Mouse (Mus musculus) left cerebral cortex, adult 2 months (tissue): Measurements from ENCODE around the gene C1qtnf12. TPM values are rescaled to one million over a fixed set of nuclear protein-coding genes. Genes with fewer than 3 reads are reported as not detected.

Experiments used
- DNase-seq, 2 experiments: peaks; one replicate each; pipeline ENCODE4 v3.0.0; 2021 to 2022; ENCODE audit warnings: low spot score in 2 of 2, mixed read lengths in 1 of 2; ENCODE audit errors: extremely low spot score in 1 of 2
- H3K27ac ChIP-seq: fragments of 200-600 bp; 2 replicates; pipeline ENCODE4 v1.8.1; 2022
- H3K4me3 ChIP-seq: fragments of 200-600 bp; 2 replicates; pipeline ENCODE4 v1.8.1; 2022
- CTCF ChIP-seq: fragments of 200-600 bp; IDR thresholded peaks from 2 replicates; pipeline ENCODE4 v1.8.1; 2022; ENCODE audit warnings: antibody characterized with exemption, mild to moderate bottlenecking, moderate library complexity
- intact Hi-C: fragments of 180-260 bp; cut with DNase I; formaldehyde crosslinking; loops from one replicate; pipeline ENCODE4 v1.15.1; 2025
- total RNA-seq, 2 experiments: library from RNA; stranded (reverse); gene quantifications; 2 replicates each; pipeline ENCODE4 v1.2.3; 2021

Gene C1qtnf12
- total RNA-seq, 2 experiments from 2014 or later = 18.9 to 19.7 TPM

DNA sequence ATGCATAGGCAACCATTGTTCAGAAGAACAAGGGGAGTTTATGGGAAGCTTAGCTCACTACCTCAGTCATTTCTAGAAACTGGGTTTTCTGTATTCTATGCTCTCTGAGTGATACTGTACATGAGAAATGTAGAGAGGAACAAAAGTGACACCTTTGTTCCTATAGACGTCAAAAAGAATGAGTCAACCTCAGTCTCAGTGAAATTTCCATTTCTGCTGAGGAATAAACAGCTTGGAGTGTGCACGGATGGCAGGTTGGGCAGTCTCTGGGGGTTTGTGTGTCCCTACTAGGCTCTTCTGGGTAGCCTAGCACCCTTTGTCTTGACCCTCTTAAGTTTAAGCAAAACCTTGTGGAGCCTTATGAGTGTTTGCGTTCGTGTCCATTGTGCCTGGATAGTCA lies 46.3 kb downstream of the C1qtnf12 start:
- no peak for TF ChIP-seq CTCF
- H3K4me3 ChIP-seq = no peak overlapping the region
- H3K27ac ChIP-seq = no peak overlapping the region
- DNase-seq = no peak
- intact Hi-C loops = no loop called here

DNA sequence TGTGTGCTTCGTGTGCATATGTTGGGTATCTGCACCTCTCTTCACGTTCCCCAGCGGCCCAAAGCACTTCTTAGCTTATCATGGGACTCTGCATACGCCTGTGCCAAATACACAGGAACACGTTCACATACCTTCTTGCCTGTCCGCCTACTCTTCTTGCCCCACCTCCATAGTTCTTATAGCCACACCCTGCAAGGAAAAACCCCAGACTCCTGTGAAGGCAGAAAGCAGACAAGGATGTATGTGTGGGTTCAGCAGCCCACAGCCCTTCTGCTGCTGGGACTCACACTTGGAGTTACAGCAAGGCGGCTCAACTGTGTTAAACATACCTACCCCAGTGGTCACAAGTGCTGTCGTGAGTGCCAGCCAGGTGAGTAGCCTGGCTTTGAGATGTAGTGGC lies 51.5 kb downstream of the C1qtnf12 start, which contains the start of gene Tnfrsf4:
Gene Tnfrsf4, plus strand, starts transcription at position 207 of the 400 bp plus-strand sequence.
- no peak within 1 kb of the TSS for H3K4me3 ChIP-seq
- peak in 1 of 2 experiments; percentile 40 for DNase-seq
- no peak for TF ChIP-seq CTCF
- 0 out of 2 replicates have a peak within 1 kb of the TSS, but pooled peaks have one; percentile 19 for H3K27ac ChIP-seq
- intact Hi-C loops = no loop called here

DNA sequence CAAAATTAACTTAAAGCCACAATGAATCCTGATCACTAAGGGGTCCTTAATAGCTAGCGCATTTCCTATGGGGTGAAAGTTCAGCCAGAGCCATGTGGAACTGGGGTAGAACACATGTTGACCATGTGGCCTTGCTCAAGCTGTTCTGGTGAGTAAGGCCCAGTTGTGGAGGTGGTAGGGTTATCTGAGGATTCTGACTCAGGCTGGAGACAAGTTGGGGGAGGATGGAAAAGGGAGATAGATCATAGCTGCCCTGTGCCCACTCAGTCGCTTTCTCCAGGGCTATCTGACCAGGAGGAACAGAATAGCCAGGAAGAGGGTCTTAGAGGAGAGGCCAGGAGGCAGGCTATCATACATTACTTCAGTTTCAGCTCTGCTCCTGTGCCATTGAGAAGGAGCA lies 52.3 kb downstream of the C1qtnf12 start:
- H3K27ac ChIP-seq = no peak overlapping the region
- DNase-seq = no peak

More for the DNA sequence above, 52.3 kb downstream of the C1qtnf12 start:
- intact Hi-C loops = no loop called here
- H3K4me3 ChIP-seq = no peak overlapping the region
- TF ChIP-seq CTCF = no peak

Other genes with a start within 250 kb of the C1qtnf12 start
- 10 to 100 TPM; 54.0 to 57.0 TPM for gene Tmem240, start 227.5 kb upstream of the C1qtnf12 start, total RNA-seq
- gene Atad3a, start 201.2 kb upstream of the C1qtnf12 start, total RNA-seq = 10 to 100 TPM; 53.0 to 58.8 TPM
- gene Vwa1, start 187.6 kb upstream of the C1qtnf12 start, total RNA-seq = 10 to 100 TPM; 13.6 to 15.9 TPM
- 10 to 100 TPM; 16.4 to 16.8 TPM for gene Tmem88b, start 176.4 kb upstream of the C1qtnf12 start, total RNA-seq
- gene Ankrd65, start 171.9 kb upstream of the C1qtnf12 start, total RNA-seq = under 1 TPM in 1 of 2 experiments, not detected in 1; 0.29 TPM
- 10 to 100 TPM; 82.7 to 84.8 TPM for gene Mrpl20, start 159.4 kb upstream of the C1qtnf12 start, total RNA-seq
- 10 to 100 TPM; 74.8 to 83.4 TPM for gene Ccnl2, start 149.8 kb upstream of the C1qtnf12 start, total RNA-seq
- gene Aurkaip1, start 131.0 kb upstream of the C1qtnf12 start, total RNA-seq = 100 to 1,000 TPM in 1 of 2 experiments, 10 to 100 TPM in 1; 98.5 to 101 TPM
- gene Mxra8, start 122.6 kb upstream of the C1qtnf12 start, total RNA-seq = 1 to 10 TPM; 5.9 to 8.0 TPM
- gene Dvl1, start 114.9 kb upstream of the C1qtnf12 start, total RNA-seq = 10 to 100 TPM; 94.0 to 96.3 TPM
- gene Tas1r3, start 99.0 kb upstream of the C1qtnf12 start, total RNA-seq = under 1 TPM; 0.23 to 0.30 TPM
- 10 to 100 TPM; 21.7 to 28.9 TPM for gene Cptp, start 92.9 kb upstream of the C1qtnf12 start, total RNA-seq
- gene Ints11, start 92.8 kb upstream of the C1qtnf12 start, total RNA-seq = 10 to 100 TPM; 37.3 to 41.1 TPM
- gene Pusl1, start 70.5 kb upstream of the C1qtnf12 start, total RNA-seq = 10 to 100 TPM; 55.0 to 61.2 TPM
- 100 to 1,000 TPM; 139 to 152 TPM for gene Acap3, start 70.5 kb upstream of the C1qtnf12 start, total RNA-seq
- gene Ube2j2, start 18.5 kb upstream of the C1qtnf12 start, total RNA-seq = 10 to 100 TPM; 70.3 to 80.5 TPM
- 10 to 100 TPM in 1 of 2 experiments, 1 to 10 TPM in 1; 9.1 to 10.8 TPM for gene B3galt6, start 30.3 kb downstream of the C1qtnf12 start, total RNA-seq
- gene Sdf4, start 30.6 kb downstream of the C1qtnf12 start, total RNA-seq = 100 to 1,000 TPM; 187 to 193 TPM
- gene Tnfrsf4, start 51.5 kb downstream of the C1qtnf12 start, total RNA-seq = 1 to 10 TPM; 1.7 to 2.4 TPM
- not detected for gene Tnfrsf18, start 63.8 kb downstream of the C1qtnf12 start, total RNA-seq
- gene Ttll10, start 97.1 kb downstream of the C1qtnf12 start, total RNA-seq = under 1 TPM in 1 of 2 experiments, not detected in 1; 0.79 TPM
- gene 9430015G10Rik, start 147.7 kb downstream of the C1qtnf12 start, total RNA-seq = 10 to 100 TPM; 30.7 to 34.7 TPM
- 1 to 10 TPM in 1 of 2 experiments, under 1 TPM in 1; 0.95 to 1.3 TPM for gene Rnf223, start 168.2 kb downstream of the C1qtnf12 start, total RNA-seq
- gene Agrn, start 235.2 kb downstream of the C1qtnf12 start, total RNA-seq = 100 to 1,000 TPM; 142 to 147 TPM
- gene Isg15, start 238.5 kb downstream of the C1qtnf12 start, total RNA-seq = 1 to 10 TPM; 1.1 to 1.5 TPM
- gene AW011738, start 241.0 kb downstream of the C1qtnf12 start, total RNA-seq = 1 to 10 TPM; 6.4 to 6.6 TPM